Mouse (Mus musculus): Measurements from ENCODE around the gene Haao. TPM values are rescaled to one million over a fixed set of nuclear protein-coding genes. Genes with fewer than 3 reads are reported as not detected.
"Not testable (repeated sequence)": the region's sequence is repeated elsewhere in the genome, so short reads cannot be mapped to it uniquely, and the experiment has no call there.

The Haao gene
- total RNA-seq, 4 experiments from 2014 or later: 0.64 to 1.0 (median 0.83) TPM

DNA sequence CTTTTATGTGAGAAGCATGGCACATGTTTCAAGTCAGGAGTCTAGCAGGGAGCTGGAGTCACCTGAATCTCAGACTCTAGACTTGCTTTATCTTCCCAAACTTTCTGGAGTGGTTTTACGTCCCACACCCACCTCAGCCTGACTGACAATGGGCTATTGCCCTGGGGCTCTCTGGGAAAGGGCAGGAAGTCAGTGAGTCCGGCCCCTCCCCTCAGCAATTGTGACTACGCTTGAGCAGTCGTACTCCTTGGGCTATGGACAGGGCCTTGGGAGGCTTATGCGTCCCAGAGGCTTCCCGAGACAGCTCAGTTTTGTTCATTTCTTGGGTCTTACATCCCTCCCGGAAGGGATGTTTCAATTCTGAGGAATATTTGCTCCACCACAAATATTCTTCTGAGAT lies 17.6 kb upstream of the Haao start:
- no peak for DNase-seq

DNA sequence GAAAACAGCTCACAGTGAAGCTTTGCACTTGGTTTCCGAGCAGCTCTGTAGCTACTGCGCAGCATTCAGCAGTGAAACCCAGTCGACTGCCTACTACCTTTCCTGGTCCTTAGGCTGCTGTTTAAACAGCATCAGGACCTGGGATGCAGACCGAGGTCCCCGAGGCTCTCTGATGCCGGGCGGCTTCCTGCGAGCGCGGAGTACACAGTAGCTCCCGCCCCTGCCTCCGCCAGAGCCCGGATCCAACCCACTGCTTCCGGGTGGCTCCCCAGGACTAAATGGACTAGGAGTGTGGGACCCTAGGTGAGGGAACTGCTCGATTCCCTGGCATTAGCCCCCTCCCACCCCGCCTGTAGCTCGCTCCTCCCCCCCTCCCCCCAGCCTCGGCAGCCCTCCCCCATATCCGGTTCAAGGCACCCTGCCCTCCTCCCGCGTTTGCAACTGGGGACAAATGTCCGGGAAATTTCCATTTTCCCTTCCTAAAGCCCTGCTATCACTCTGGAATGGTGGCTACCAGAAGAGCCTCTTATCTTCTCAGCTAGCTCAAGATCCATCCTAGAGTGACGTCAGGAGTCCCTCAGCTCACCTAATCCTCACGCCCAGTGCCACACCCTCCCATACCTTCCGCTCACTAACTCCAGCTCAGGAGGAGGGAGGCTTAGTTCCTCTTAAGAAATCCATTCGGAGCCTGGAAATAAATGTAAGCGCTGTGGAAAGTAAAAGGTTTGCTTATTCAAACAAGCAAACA lies 14.5 kb upstream of the Haao start:
- DNase-seq: peak; percentile 50

DNA sequence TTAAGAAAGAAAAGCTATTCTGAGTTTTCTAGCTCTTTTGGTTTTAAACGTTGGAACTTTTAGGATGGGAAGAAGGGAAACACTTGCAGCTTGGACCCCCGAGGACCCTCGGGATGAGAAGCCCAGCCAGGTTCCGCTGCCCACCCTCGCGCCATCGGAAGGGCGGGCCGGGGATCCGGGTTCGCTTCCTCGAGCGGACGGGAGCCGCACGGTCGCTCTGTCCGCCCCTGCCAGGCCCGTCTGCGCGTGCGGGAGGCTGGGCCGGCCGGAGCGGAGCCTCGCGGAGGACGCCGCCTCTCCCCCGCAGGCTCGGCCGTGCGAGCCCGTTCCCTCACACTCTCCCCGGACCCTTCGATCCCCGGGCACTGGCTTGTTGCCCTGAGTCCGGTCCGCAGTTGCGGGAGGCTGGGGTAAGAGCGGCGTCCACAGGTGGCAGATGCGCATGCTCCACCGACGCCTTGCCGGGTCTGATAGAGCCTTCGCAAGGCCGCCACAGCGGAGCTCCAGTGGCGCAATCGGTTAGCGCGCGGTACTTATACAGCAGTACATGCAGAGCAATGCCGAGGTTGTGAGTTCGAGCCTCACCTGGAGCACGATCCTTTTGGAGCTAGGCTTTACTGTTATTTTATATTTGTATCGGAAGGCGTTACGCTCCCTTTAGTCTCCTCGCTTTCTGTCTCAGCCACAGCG lies 13.8 kb upstream of the Haao start:
- peak; percentile 93 for DNase-seq

DNA sequence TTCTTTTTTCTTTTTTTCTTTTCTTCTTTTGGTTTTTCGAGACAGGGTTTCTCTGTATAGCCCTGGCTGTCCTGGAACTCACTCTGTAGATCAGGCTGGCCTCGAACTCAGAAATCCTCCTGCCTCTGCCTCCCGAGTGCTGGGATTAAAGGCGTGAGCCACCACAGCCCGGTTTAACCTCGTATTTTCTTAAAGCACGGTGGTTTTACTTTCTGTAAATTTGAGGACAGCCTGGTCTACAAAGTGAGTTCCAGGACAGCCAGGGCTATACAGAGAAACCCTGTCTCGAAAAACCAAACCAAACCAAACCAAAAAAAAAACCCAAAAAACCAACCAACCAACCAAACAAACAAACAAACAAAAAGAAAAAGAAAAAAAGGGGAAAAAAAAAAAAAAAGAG lies 13.2 kb upstream of the Haao start:
- not testable (repeated sequence) for DNase-seq

DNA sequence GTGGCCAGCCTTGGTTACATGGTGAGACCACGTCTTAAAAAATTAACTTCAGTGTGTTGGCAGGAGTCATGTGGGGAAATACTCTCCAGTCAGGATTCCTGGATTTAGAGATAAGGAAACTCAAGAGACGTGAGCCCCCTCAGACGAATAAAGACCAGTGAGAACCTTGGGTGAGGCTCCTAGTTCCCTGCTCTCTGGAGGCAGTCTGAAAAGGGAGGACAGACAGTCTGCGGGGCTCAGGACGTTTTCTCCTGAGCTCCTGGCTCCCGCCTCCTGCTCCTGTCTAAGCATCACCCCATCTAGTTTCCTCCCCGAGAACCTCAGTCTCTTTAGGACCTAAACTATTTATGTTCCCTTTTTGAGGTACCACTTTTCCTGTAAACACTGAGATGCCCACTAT lies 12.5 kb upstream of the Haao start:
- DNase-seq: no peak

DNA sequence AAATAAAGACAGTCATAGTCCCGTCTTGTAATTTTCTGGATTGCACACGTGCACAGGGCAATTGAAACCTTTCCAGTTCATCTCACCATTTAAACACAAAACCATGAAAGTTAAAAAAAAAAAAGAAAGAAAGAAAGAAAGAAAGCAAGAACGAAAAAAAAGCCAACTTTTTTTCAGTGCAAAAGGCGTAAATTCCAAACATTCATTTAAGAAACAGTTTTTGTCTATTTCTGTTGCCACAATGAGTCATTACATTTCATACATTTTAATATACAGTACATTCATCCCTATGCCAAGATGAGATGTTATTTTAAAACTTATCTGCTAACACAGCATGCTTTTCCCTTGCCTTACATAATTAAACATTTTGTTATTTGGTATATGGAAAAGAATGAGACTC lies 11.9 kb upstream of the Haao start:
- no peak for DNase-seq

DNA sequence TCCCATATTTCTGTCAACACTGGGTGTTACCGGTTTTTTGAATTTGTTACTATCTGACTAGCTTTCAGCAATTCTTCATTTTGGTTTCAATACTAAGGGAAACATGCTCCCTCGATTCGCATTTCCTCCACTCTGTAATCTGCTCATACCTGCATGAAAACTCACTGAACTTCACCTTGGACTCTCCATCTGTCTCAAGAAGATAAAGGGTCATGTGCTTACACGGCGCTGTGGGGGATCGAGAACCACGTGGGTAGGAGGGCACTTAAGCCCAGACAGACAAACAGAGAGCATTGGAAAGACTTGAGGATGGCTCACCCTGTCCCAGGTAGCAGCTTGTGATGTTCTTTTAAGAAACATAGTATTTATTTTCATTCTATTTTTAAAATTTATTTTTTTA lies 10.7 kb upstream of the Haao start:
- no peak for DNase-seq

DNA sequence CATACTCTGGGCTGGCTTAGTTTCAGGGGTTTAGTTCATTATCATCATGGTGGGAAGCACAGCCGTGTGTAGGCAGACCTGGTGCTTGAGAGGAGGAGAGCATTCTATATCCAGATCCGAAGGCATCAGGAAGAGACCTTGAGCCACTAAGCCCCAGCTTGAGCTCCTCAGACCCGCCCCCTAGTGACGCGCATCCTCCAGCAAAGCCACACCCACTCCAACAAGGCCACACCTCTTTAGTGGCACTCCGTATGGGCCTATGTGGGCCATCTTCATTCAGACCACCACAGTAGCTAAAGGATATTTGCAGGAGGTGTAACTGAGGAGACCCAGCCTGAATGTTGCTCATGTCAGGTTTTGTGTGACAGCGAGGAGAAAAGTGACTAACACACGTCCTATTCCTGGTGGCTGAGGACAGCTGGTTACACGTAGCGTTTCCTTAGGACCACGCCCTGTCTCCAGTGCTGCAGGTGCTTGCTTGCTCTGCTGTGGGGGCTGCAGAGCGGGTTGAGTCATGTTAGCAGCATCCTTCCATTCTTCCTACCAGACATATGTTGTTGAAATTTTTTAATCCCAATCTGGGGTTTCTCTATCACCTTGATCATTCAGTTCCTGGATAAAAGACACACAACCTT lies 6.6 kb upstream of the Haao start:
- DNase-seq: no peak

DNA sequence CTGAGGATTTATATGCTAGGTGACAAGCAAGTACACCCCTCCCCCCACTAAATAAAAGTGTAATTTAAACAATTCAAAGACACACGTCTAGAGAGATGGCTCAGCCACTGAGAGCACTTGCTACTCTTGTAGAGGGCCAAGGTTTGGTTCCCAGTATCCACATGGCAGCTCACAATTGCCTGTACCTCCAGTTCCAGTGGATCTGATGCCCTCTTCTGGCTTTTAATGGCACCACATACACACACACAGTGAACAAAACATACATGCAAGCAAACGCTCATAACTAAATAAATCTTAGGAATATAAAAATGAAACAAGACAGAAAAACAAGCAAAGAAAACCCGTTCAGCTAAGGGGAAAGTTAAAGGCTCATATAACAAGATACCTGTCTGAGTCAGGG lies 6.1 kb upstream of the Haao start:
- no peak for DNase-seq

DNA sequence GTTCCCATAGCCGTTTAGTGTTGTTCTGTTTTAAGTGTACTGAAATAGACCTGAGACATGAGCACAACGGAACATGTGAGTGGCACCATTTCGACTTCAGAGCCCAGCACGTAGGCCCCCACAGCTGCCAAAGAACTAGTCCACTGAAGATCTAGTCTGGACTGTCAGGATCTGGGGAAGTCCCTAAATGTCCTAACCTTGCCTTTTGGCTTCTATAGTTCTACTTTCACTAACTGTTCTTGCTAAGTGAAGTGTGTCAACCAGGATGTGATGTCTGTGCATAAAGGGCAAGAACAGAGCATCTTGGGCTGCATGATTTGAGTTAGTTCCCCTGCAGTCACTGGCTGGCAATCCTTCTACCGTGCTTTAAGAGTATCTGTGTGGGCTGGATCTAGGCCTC lies 3.1 kb upstream of the Haao start:
- no peak for DNase-seq

DNA sequence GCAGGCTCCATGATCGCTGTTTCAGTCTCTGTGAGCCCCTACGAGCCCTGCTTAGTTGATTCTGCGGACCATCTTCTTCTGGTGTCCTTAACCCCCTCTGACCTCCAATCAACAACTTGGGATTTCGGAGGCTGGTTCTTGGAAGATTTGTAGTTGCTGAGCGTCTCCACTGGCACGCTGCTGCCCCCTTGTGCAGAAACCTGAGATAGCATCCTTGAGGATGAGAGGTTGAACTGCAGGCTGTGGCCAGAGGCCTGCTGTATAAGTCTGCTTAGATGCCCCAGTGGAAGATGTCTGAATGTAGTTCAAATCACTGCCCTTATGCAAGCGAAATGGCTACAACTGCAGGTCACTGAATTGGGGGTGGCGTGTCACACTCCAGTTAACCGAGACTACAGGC lies 2.7 kb upstream of the Haao start:
- peak; percentile 68 for DNase-seq

DNA sequence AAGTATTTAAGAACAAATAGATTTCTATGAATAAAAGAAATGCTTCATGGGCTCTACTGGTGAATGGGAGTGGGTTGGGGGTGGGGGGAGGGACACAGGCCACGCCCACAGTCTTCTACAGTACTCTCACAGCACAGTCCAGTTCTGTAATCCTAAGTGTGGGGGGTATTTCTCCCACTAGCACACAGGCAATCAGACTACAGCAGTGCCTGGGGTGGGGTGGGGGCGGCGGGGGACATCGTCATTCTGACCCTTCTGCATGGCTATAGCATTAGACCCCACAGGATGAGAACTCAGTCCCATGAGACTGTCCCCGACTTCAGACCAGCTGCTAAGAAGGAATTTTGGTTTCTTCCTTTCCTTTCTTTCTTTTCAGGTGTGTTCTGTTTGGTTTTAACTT lies 2.0 kb upstream of the Haao start:
- no peak for DNase-seq

DNA sequence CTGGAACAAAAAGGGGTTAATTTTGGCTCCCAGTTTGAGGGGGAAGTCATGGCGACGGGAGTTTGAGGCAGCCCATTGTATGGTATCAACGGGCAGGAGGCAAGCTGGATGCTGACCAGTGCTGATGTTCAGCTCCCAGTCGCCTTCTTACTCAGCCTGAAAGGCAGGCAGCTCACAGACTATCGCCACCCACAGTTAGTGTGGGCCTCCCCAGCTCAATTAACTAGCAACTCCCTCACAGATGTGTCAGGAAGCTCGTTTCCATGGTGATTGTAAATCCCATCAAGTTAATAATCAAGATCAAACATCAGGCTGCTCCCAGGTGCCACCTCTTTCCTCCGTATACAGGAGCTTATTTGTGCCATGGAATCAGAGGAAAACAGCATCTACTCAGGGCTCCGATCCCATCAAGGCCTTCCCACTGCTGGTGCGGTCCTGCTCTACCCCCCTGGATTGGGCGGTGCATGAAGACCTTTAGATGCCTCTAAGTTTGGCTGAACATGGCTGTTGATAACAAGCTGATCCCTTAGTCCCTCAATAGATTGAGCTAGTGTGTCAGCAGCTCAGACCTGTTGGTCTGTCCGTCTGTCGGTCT lies 1.4 kb upstream of the Haao start:
- DNase-seq: no peak

DNA sequence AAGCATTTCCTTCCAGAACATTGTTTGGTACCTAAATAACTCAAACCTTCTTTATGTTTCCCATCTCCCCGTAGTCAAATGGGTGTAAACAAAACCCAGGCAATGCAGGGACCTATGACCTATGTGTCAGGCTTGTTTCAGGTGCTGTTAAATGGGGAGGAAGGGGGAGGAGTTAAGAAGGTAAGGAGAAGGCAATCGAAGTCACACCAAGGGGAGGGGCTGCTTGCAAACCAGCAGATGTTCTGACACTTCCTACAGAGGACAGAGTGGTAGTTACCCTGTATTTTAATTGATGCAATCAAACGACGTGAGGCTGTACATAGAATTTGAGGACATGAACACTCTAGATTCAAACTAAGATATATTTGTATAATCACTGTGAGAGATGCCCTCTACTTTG lies 719 bp upstream of the Haao start:
- no peak for DNase-seq

DNA sequence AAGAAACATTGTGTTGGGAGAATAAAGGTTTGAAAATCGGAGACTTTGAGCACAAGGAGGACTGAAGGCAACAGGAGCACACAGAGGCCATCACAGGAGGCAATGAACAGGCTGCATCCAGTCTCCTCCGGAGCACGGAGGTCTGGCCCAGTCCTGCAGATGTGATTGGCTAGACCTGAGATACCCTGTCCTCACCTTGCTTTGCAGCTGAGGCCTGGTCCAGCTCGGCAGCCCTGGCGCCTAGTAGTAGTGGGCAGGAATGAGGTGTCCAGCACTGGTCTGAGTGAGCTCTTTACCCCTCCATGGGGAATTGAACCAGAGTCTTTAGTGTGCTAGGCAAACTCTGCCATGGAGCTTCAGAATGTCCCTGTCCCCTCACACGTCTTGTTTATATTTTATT lies 663 bp downstream of the Haao start:
- DNase-seq: no peak

DNA sequence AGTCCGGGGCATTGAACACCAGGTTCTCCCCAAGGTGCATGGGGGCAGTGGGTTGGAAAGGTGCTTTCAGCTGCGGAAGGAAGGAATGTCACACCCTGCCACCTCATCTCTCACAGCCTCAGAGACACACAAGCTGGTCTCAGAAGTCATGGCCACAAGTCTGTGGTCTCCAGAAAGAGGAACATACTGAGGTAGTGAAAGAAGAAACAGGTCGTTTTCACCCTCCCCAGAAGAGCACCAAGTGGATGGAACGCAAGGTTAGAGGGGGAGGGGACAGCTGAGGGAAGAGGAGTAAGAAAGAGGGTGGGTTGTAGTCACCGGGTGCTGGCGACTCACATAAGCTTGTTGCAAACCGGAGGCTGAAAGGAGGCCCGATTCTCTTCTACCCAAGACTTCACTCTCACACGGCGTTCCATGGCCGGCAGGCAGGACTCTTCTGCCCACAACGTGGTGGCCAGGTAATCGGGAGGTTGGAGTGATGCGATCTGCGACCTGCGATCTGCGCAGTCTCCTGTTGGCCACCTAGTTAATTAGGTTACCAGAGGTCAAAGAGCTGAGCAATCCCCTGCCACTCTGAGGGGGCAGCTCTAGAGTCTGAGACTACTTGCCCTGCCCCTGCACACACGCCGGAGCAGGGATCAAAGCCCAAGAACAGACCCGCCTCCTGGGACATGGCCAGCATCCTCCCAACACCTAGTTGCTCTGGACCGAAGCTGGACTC lies 1.3 kb downstream of the Haao start:
- DNase-seq: no peak

DNA sequence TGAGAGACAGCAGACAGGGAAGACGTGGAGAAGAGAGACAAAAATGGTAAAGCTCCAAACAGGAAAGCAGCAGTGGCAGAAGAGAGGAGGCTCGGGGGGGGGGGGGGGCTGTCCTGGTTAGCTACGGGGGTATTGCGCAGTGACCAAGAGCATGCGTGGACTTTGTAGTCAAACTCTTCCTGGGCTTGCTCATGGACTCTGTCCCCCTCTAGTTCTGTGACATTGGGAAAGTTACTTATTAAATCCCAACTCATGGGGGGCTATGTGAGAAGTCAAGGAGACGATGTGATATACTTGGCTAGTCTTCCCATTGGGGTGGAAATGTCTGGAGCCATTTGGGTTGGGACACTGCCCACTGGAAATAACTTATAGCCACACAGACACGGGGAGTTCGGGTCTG lies 2.2 kb downstream of the Haao start:
- no peak for DNase-seq

DNA sequence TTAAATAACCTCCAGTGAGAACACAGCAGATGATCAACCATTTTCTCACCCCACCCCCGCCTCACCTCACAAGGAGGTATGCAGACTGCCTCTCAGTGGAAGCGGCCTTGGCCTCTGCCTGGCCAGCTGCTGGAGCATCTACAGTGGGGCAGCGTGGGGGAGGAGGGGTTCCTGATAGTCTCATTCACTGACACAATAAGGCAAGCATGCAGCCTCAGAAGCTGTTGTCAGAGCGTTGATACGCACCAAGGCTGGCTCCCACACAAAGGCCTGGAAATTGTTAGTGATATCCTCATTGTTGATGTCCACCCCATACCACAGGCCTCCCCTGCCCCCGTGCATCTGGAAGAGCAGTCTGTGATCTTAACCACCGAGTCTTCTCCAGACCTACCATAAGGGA lies 4.0 kb downstream of the Haao start:
- DNase-seq: no peak

DNA sequence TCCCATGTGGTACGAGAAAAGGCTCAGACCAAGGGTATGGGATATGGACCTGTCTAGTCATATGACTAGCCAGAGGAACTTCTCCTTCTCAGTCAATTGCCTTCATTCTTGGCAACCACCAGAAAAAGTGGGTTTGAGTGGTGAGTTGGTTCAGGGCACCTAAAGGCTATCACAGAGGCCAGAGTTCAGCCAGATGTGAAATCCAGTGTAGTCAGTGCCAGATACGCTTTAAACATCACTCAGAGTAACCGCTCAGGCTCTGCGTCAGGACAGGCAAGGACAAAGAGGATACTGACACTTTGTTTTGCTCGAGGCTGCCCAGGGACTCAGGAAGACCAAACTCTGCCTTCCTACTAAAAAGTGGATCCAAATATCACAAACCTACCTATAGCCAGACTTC lies 6.8 kb downstream of the Haao start:
- no peak for DNase-seq

DNA sequence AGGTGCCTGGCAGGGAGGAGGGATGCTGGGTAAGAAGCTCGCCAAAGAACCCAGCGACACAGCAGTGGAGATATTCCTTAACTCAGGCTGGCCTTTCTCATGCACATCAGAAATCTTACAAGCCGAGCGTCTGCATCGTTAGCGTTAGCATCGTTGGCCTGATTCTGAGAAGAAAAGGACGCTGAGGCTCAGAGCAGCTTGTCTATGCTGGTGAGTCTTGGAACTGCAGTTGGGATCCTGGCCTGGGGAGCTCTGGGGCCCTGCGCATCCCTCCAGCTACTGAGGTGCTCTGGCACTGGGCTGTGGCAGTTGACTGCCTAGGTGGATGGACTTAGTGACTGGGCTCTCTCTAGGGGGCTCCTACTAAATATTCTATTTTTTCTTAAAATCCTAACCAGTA lies 8.6 kb downstream of the Haao start:
- no peak for DNase-seq

DNA sequence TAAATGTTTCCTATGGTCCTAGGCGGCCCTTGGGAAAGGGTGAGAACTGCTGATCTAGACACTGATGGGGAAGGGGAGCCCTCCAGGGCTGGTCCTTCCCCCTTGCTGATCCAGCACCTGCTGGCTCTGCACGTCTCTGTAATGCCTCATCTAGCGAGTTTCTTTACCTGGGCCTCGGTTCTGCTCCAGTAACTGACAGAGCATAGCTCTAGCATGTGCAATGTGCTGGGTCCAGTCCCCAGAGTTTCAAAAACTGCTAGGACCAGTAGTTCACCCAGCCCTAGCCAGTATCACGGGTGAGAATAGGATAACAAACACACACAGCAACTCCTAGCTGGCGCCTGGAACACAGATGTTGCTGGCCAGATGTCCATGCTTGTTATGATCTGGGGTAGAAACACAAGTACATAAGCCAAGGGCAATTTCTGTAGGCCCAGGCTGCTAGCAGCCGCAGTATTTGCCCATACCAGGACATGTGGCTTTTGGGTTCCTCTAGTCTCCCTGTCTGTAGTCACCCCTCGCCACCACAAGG lies 10.0 kb downstream of the Haao start:
- DNase-seq: no peak

DNA sequence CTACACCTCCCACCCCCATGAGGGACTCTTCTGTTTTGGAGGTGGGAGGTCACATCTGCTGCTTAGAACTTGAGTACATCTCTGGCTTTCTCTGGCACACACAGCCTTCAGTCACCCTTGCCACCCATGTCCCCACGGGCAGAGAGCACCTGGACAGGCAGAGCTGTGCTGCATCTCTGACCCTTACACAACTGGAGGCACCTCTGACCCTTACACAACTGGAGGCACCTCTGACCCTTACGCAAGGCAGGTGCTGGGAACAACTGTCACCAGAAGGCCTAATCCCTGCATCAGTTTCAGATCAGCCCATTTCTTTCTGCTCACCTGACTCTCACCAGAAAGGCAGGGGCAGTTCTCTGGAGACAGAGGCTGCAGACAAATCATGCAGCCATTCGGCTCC lies 11.7 kb downstream of the Haao start:
- DNase-seq: no peak

DNA sequence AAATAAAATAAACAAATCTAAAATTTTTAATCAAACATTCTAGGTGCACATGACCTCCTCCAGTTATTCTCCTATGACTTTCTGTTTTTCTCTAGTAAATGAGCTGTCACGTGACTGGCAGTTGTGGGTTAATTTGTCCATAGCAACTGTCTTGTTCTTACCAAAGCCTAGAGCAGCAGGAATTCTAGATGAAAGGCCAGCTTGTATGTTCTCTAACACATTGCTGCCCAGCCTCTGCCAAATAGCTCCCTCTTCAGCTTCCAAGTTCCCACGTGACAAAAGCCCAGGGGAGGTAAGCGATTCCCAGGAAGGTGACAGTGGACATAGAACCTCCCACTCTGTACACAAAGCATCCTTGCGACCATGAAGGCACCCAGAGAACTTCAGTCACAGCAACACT lies 13.6 kb downstream of the Haao start:
- no peak for DNase-seq
